Mouse (Mus musculus): ENCODE results near the gene Styk1. TPM values are rescaled to one million over a fixed set of nuclear protein-coding genes. Genes with fewer than 3 reads are reported as not detected.

The Styk1 gene
- total RNA-seq, 4 experiments from 2014 or later = 0.31 to 1.2 (median 0.69) TPM

GRCm38 (mm10) chr6:131369866-131370616 is 16.6 kb upstream of the Styk1 start:
- DNase-seq (ENCODE audit: low spot score in 2 of 2) = no peak

- DNase-seq (ENCODE audit: low spot score in 2 of 2) = no peak
Observed at GRCm38 (mm10) chr6:131367101-131367500, 13.7 kb upstream of the Styk1 start.

GRCm38 (mm10) chr6:131364353-131364752 is 11.0 kb upstream of the Styk1 start:
- DNase-seq (ENCODE audit: low spot score in 2 of 2) = no peak

- DNase-seq (ENCODE audit: low spot score in 2 of 2) = no peak
Observed at GRCm38 (mm10) chr6:131362987-131363765, 9.8 kb upstream of the Styk1 start.

- no peak for DNase-seq (ENCODE audit: low spot score in 2 of 2)
Observed at GRCm38 (mm10) chr6:131360693-131361092, 7.3 kb upstream of the Styk1 start.

GRCm38 (mm10) chr6:131359543-131359942 is 6.1 kb upstream of the Styk1 start:
- no peak for DNase-seq (ENCODE audit: low spot score in 2 of 2)

GRCm38 (mm10) chr6:131354913-131355312 is 1.5 kb upstream of the Styk1 start:
- DNase-seq (ENCODE audit: low spot score in 2 of 2) = no peak

- DNase-seq (ENCODE audit: low spot score in 2 of 2) = no peak
Observed at GRCm38 (mm10) chr6:131347026-131347425, 6.4 kb downstream of the Styk1 start.

GRCm38 (mm10) chr6:131344346-131344745 is 9.1 kb downstream of the Styk1 start:
- no peak for DNase-seq (ENCODE audit: low spot score in 2 of 2)

GRCm38 (mm10) chr6:131340082-131340481 is 13.3 kb downstream of the Styk1 start:
- no peak for DNase-seq (ENCODE audit: low spot score in 2 of 2)

GRCm38 (mm10) chr6:131339309-131339708 is 14.1 kb downstream of the Styk1 start:
- DNase-seq (ENCODE audit: low spot score in 2 of 2) = no peak

GRCm38 (mm10) chr6:131338787-131339186 is 14.6 kb downstream of the Styk1 start:
- no peak for DNase-seq (ENCODE audit: low spot score in 2 of 2)

GRCm38 (mm10) chr6:131327076-131327475 is 26.3 kb downstream of the Styk1 start:
- no peak for DNase-seq (ENCODE audit: low spot score in 2 of 2)

GRCm38 (mm10) chr6:131321854-131322639 is 31.4 kb downstream of the Styk1 start:
- DNase-seq (ENCODE audit: low spot score in 2 of 2) = no peak

- DNase-seq (ENCODE audit: low spot score in 2 of 2) = no peak
Observed at GRCm38 (mm10) chr6:131316155-131317101, 37.0 kb downstream of the Styk1 start.

GRCm38 (mm10) chr6:131308031-131308430 is 45.4 kb downstream of the Styk1 start:
- DNase-seq (ENCODE audit: low spot score in 2 of 2) = no peak

- DNase-seq (ENCODE audit: low spot score in 2 of 2) = no peak
Observed at GRCm38 (mm10) chr6:131304776-131305175, 48.6 kb downstream of the Styk1 start.

GRCm38 (mm10) chr6:131298531-131298930 is 54.9 kb downstream of the Styk1 start:
- no peak for DNase-seq (ENCODE audit: low spot score in 2 of 2)

GRCm38 (mm10) chr6:131294435-131295112 is 58.8 kb downstream of the Styk1 start:
- DNase-seq (ENCODE audit: low spot score in 2 of 2) = no peak

- no peak for DNase-seq (ENCODE audit: low spot score in 2 of 2)
Observed at GRCm38 (mm10) chr6:131293916-131294315, 59.5 kb downstream of the Styk1 start.

Data from gastrocnemius, adult 8-10 months (tissue).